Mouse (Mus musculus): ENCODE data around the gene Pcid2. TPM values are rescaled to one million over a fixed set of nuclear protein-coding genes. Genes with fewer than 3 reads are reported as not detected.

The Pcid2 gene
- polyA plus RNA-seq, 1 experiment from 2014 or later: 8.8 TPM

- no peak for ATAC-seq
- no peak overlapping the region for H3K9ac ChIP-seq (replicated peaks)
- TF ChIP-seq CTCF (IDR thresholded peaks at IDR 0.05; ENCODE audit: low read depth) (no peak), EP300 (IDR thresholded peaks at IDR 0.05; ENCODE audit: low read depth) (no peak)
- H3K36me3 ChIP-seq (replicated peaks; ENCODE audit: insufficient read depth, low read length): peaks cover 3% of the 10 kb centered on the region; the same call in 1 of the 2 replicates
- H3K4me1 ChIP-seq (ENCODE audit: insufficient read depth): peaks cover 13% of the 10 kb centered on the region
- H3K27me3 ChIP-seq (ENCODE audit: insufficient read depth, low read length): no peaks in the 10 kb centered on the region
- no peak overlapping the region for H3K4me3 ChIP-seq (ENCODE audit: low read depth, low read length)
- H3K9me3 ChIP-seq (ENCODE audit: low read length): no peaks in the 10 kb centered on the region
- WGBS (ENCODE audit: insufficient replicate concordance): 54% methylated on average over 4 of the region's 4 CpGs
- H3K4me2 ChIP-seq (ENCODE audit: low read depth, low read length): no peak overlapping the region
- no peak overlapping the region for H3K27ac ChIP-seq (ENCODE audit: low read depth)
- DNase-seq: no peak
Measured at GRCm38 (mm10) chr8:13041459-13041858, 63.8 kb downstream of the Pcid2 start.

GRCm38 (mm10) chr8:13039054-13039453, 66.2 kb downstream of the Pcid2 start:
- H3K4me3 ChIP-seq (ENCODE audit: low read depth, low read length): peak overlapping the region; percentile 43

GRCm38 (mm10) chr8:13037569-13037968, 67.7 kb downstream of the Pcid2 start:
- Histone ChIP-seq H3K4me2 (ENCODE audit: low read depth, low read length) (peak overlapping the region; percentile 65), H3K36me3 (replicated peaks; ENCODE audit: insufficient read depth, low read length) (0 out of 2 replicates have a peak, but pooled peaks cover 2% of the 10 kb centered on the region), H3K27ac (ENCODE audit: low read depth) (peak overlapping the region; percentile 90), H3K9me3 (ENCODE audit: low read length) (no peaks in the 10 kb centered on the region), H3K4me1 (ENCODE audit: insufficient read depth) (peaks cover 21% of the 10 kb centered on the region), H3K27me3 (ENCODE audit: insufficient read depth, low read length) (no peaks in the 10 kb centered on the region), H3K9ac (replicated peaks) (peak overlapping the region; percentile 67), H3K4me3 (ENCODE audit: low read depth, low read length) (peak overlapping the region; percentile 43)
- peak; percentile 92 for ATAC-seq
- WGBS (ENCODE audit: insufficient replicate concordance): 44% methylated on average over 5 of the region's 5 CpGs
- peak; percentile 73 for DNase-seq
- TF ChIP-seq CTCF (IDR thresholded peaks at IDR 0.05; ENCODE audit: low read depth) (no peak), EP300 (IDR thresholded peaks at IDR 0.05; ENCODE audit: low read depth) (no peak; the same call in 1 of the 2 replicates)

More at GRCm38 (mm10) chr8:13039054-13039453, 66.2 kb downstream of the Pcid2 start:
- no peak for DNase-seq
- no peaks in the 10 kb centered on the region for H3K27me3 ChIP-seq (ENCODE audit: insufficient read depth, low read length)
- TF ChIP-seq EP300 (IDR thresholded peaks at IDR 0.05; ENCODE audit: low read depth) (no peak), CTCF (IDR thresholded peaks at IDR 0.05; ENCODE audit: low read depth) (no peak)
- H3K9ac ChIP-seq (replicated peaks): peak overlapping the region; percentile 67; the same call in 1 of the 2 replicates
- no peak for ATAC-seq
- peak overlapping the region; percentile 65 for H3K4me2 ChIP-seq (ENCODE audit: low read depth, low read length)
- H3K27ac ChIP-seq (ENCODE audit: low read depth): peak overlapping the region; percentile 90; the same call in 1 of the 2 replicates
- 0 out of 2 replicates have a peak, but pooled peaks cover 2% of the 10 kb centered on the region for H3K36me3 ChIP-seq (replicated peaks; ENCODE audit: insufficient read depth, low read length)
- H3K9me3 ChIP-seq (ENCODE audit: low read length): no peaks in the 10 kb centered on the region
- WGBS (ENCODE audit: insufficient replicate concordance): 44% methylated on average over 6 of the region's 6 CpGs
- H3K4me1 ChIP-seq (ENCODE audit: insufficient read depth): peaks cover 21% of the 10 kb centered on the region

- DNase-seq (peak; percentile 65), ATAC-seq (peak; percentile 70)
- Histone ChIP-seq H3K27ac (ENCODE audit: low read depth) (peak within 1 kb of the TSS; percentile 90), H3K9ac (replicated peaks) (peak within 1 kb of the TSS; percentile 67), H3K36me3 (replicated peaks; ENCODE audit: insufficient read depth, low read length) (0 out of 2 replicates have a peak, but pooled peaks cover 2% of the 10 kb centered on the region), H3K4me2 (ENCODE audit: low read depth, low read length) (peak within 1 kb of the TSS; percentile 65), H3K4me1 (ENCODE audit: insufficient read depth) (peaks cover 21% of the 10 kb centered on the region), H3K9me3 (ENCODE audit: low read length) (no peaks in the 10 kb centered on the region), H3K4me3 (ENCODE audit: low read depth, low read length) (peak within 1 kb of the TSS; percentile 43), H3K27me3 (ENCODE audit: insufficient read depth, low read length) (no peaks in the 10 kb centered on the region)
- TF ChIP-seq CTCF (IDR thresholded peaks at IDR 0.05; ENCODE audit: low read depth) (no peak), EP300 (IDR thresholded peaks at IDR 0.05; ENCODE audit: low read depth) (no peak)
- WGBS (ENCODE audit: insufficient replicate concordance): 49% methylated on average over 7 of the region's 7 CpGs
Measured at GRCm38 (mm10) chr8:13037015-13037414, 68.2 kb downstream of the Pcid2 start, which contains the start of gene F10. TSS of gene F10 (plus strand) at chr8:13037308.

- H3K9ac ChIP-seq (replicated peaks): no peak overlapping the region
- peak overlapping the region; percentile 90 for H3K27ac ChIP-seq (ENCODE audit: low read depth)
- ATAC-seq (peak; percentile 16), DNase-seq (no peak)
- 0 out of 2 replicates have a peak, but pooled peaks cover 2% of the 10 kb centered on the region for H3K36me3 ChIP-seq (replicated peaks; ENCODE audit: insufficient read depth, low read length)
- H3K9me3 ChIP-seq (ENCODE audit: low read length): no peaks in the 10 kb centered on the region
- WGBS (ENCODE audit: insufficient replicate concordance): 65% methylated on average over 10 of the region's 10 CpGs
- H3K4me2 ChIP-seq (ENCODE audit: low read depth, low read length): no peak overlapping the region
- H3K4me3 ChIP-seq (ENCODE audit: low read depth, low read length): no peak overlapping the region
- H3K4me1 ChIP-seq (ENCODE audit: insufficient read depth): peaks cover 21% of the 10 kb centered on the region
- no peaks in the 10 kb centered on the region for H3K27me3 ChIP-seq (ENCODE audit: insufficient read depth, low read length)
- TF ChIP-seq EP300 (IDR thresholded peaks at IDR 0.05; ENCODE audit: low read depth) (no peak), CTCF (IDR thresholded peaks at IDR 0.05; ENCODE audit: low read depth) (no peak)
Measured at GRCm38 (mm10) chr8:13036346-13036812, 68.9 kb downstream of the Pcid2 start.

GRCm38 (mm10) chr8:13028482-13028881, 76.8 kb downstream of the Pcid2 start:
- TF ChIP-seq CTCF (IDR thresholded peaks at IDR 0.05; ENCODE audit: low read depth): no peak
- no peak for TF ChIP-seq EP300 (IDR thresholded peaks at IDR 0.05; ENCODE audit: low read depth)
- Histone ChIP-seq H3K27ac (ENCODE audit: low read depth) (peak overlapping the region; percentile 44; the same call in 1 of the 2 replicates), H3K36me3 (replicated peaks; ENCODE audit: insufficient read depth, low read length) (no peaks in the 10 kb centered on the region), H3K4me2 (ENCODE audit: low read depth, low read length) (no peak overlapping the region), H3K4me1 (ENCODE audit: insufficient read depth) (peaks cover 21% of the 10 kb centered on the region), H3K9me3 (ENCODE audit: low read length) (no peaks in the 10 kb centered on the region), H3K4me3 (ENCODE audit: low read depth, low read length) (no peak overlapping the region), H3K27me3 (ENCODE audit: insufficient read depth, low read length) (no peaks in the 10 kb centered on the region), H3K9ac (replicated peaks) (no peak overlapping the region)
- WGBS (ENCODE audit: insufficient replicate concordance): 49% methylated on average over 5 of the region's 5 CpGs
- no peak for DNase-seq
- ATAC-seq: no peak

All from liver, postnatal 0 days (tissue).